Mouse (Mus musculus): Measurements from ENCODE around the gene Csrnp3. TPM values are rescaled to one million over a fixed set of nuclear protein-coding genes. Genes with fewer than 3 reads are reported as not detected.

Gene Csrnp3
- total RNA-seq, 2 experiments from 2014 or later, result not detected

Other genes with a start within 250 kb of the Csrnp3 start
- gene Scn2a, start 225.0 kb upstream of the Csrnp3 start, total RNA-seq (2015; ENCODE audit: low replicate concordance), result not detected in 2 replicates
- not detected in 2 replicates for gene Scn2a, start 225.0 kb upstream of the Csrnp3 start, total RNA-seq (2017; ENCODE audit: low replicate concordance)

All from erythroid progenitor cell, adult 5-6 weeks (primary cell).